Mouse (Mus musculus) testis, adult 2 months (tissue): ENCODE results near the gene Zdhhc20.

Experiments
- CTCF ChIP-seq: fragments of 200-500 bp; IDR thresholded peaks from 2 replicates; pipeline ENCODE4 v1.5.1; 2012; ENCODE audit warnings: low read depth, mild to moderate bottlenecking, inconsistent platforms, low read length, moderate library complexity; ENCODE audit not compliant: control insufficient read depth, insufficient read depth, insufficient replicate concordance
- POLR2A ChIP-seq: fragments of 200-500 bp; IDR thresholded peaks from 2 replicates; pipeline ENCODE4 v1.6.1; 2012; ENCODE audit warnings: low read depth, mild to moderate bottlenecking, inconsistent platforms, low read length, moderate library complexity; ENCODE audit not compliant: control insufficient read depth

DNA sequence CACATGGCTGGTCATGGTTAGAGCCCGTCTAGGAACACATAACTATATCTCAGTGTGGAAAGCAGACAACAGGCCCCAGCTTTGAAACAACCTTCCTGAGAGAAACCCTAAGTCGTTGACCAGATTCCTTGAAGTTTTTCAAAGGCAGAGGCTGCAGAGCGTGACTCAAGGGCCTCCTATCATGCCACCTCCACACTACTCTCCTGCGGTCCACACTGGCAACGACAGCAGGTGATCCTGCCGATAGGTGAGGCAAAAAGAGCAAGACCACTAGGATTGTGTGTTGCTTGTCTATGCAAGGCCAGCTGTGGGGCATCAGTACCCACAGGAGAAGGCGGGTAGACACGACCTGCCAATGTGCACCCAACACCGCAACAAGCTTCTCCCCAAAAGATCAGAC, 100.3 kb downstream of the Zdhhc20 start:
- TF ChIP-seq CTCF, result no peak
- TF ChIP-seq POLR2A, result no peak
